Mouse (Mus musculus): ENCODE measurements around the gene Slc6a16. TPM values are rescaled to one million over a fixed set of nuclear protein-coding genes. Genes with fewer than 3 reads are reported as not detected.

Slc6a16 gene
- total RNA-seq, 2 experiments from 2014 or later: 1.7 to 2.8 TPM

GRCm38 (mm10) chr7:45229046-45229445 is 11.8 kb upstream of the Slc6a16 start:
- DNase-seq (ENCODE audit: low spot score in 2 of 2): no peak
- Histone ChIP-seq H3K27ac (no peak overlapping the region), H3K4me3 (no peak overlapping the region)
- TF ChIP-seq CTCF (conservative IDR thresholded peaks at IDR 0.05): no peak

GRCm38 (mm10) chr7:45229459-45230203 is 11.3 kb upstream of the Slc6a16 start:
- no peak overlapping the region for H3K4me3 ChIP-seq
- no peak for DNase-seq (ENCODE audit: low spot score in 2 of 2)
- no peak overlapping the region for H3K27ac ChIP-seq
- no peak for TF ChIP-seq CTCF (conservative IDR thresholded peaks at IDR 0.05)

- TF ChIP-seq CTCF (conservative IDR thresholded peaks at IDR 0.05): no peak
- Histone ChIP-seq H3K4me3 (no peak overlapping the region), H3K27ac (no peak overlapping the region)
- DNase-seq (ENCODE audit: low spot score in 2 of 2): no peak
Measured at GRCm38 (mm10) chr7:45231192-45231591, 9.7 kb upstream of the Slc6a16 start.

GRCm38 (mm10) chr7:45231941-45232340 is 8.9 kb upstream of the Slc6a16 start:
- Histone ChIP-seq H3K27ac (no peak overlapping the region), H3K4me3 (no peak overlapping the region)
- no peak for TF ChIP-seq CTCF (conservative IDR thresholded peaks at IDR 0.05)
- no peak for DNase-seq (ENCODE audit: low spot score in 2 of 2)

- H3K27ac ChIP-seq: peak overlapping the region; percentile 92
- no peak for TF ChIP-seq CTCF (conservative IDR thresholded peaks at IDR 0.05)
- peak in 1 of 2 experiments; percentile 24 for DNase-seq (ENCODE audit: low spot score in 2 of 2)
- no peak overlapping the region for H3K4me3 ChIP-seq
Measured at GRCm38 (mm10) chr7:45232716-45233465, 8.0 kb upstream of the Slc6a16 start.

- Histone ChIP-seq H3K4me3 (peak overlapping the region; percentile 37), H3K27ac (peak overlapping the region; percentile 92)
- peak; percentile 75 to 83 for DNase-seq (ENCODE audit: low spot score in 2 of 2)
- no peak for TF ChIP-seq CTCF (conservative IDR thresholded peaks at IDR 0.05)
Measured at GRCm38 (mm10) chr7:45233580-45234332, 7.1 kb upstream of the Slc6a16 start.

GRCm38 (mm10) chr7:45234333-45234841 is 6.5 kb upstream of the Slc6a16 start:
- H3K27ac ChIP-seq: peak overlapping the region; percentile 92

GRCm38 (mm10) chr7:45234922-45235571 is 5.8 kb upstream of the Slc6a16 start:
- peak overlapping the region; percentile 2; the same call in 1 of the 2 replicates for H3K4me3 ChIP-seq
- no peak for DNase-seq (ENCODE audit: low spot score in 2 of 2)
- peak overlapping the region; percentile 92 for H3K27ac ChIP-seq
- TF ChIP-seq CTCF (conservative IDR thresholded peaks at IDR 0.05): no peak

More at GRCm38 (mm10) chr7:45234333-45234841, 6.5 kb upstream of the Slc6a16 start:
- DNase-seq (ENCODE audit: low spot score in 2 of 2): peak in 1 of 2 experiments; percentile 25
- peak overlapping the region; percentile 37 for H3K4me3 ChIP-seq
- TF ChIP-seq CTCF (conservative IDR thresholded peaks at IDR 0.05): no peak

- Histone ChIP-seq H3K4me3 (no peak overlapping the region; the same call in 1 of the 2 replicates), H3K27ac (peak overlapping the region; percentile 92)
- TF ChIP-seq CTCF (conservative IDR thresholded peaks at IDR 0.05): no peak
Measured at GRCm38 (mm10) chr7:45235656-45236180, 5.2 kb upstream of the Slc6a16 start.

GRCm38 (mm10) chr7:45237747-45238699 is 2.9 kb upstream of the Slc6a16 start:
- no peak for DNase-seq (ENCODE audit: low spot score in 2 of 2)
- no peak for TF ChIP-seq CTCF (conservative IDR thresholded peaks at IDR 0.05)

More at GRCm38 (mm10) chr7:45235656-45236180, 5.2 kb upstream of the Slc6a16 start:
- DNase-seq (ENCODE audit: low spot score in 2 of 2): no peak

More at GRCm38 (mm10) chr7:45237747-45238699, 2.9 kb upstream of the Slc6a16 start:
- H3K27ac ChIP-seq: no peak overlapping the region
- H3K4me3 ChIP-seq: no peak overlapping the region; the same call in 1 of the 2 replicates

Measured in layer of hippocampus, adult 2 months (tissue).